Mouse (Mus musculus): ENCODE results near the gene Gm20765.
"Not testable (repeated sequence)": the region's sequence is repeated elsewhere in the genome, so short reads cannot be mapped to it uniquely, and the experiment has no call there.

Gene Gm20765

DNA sequence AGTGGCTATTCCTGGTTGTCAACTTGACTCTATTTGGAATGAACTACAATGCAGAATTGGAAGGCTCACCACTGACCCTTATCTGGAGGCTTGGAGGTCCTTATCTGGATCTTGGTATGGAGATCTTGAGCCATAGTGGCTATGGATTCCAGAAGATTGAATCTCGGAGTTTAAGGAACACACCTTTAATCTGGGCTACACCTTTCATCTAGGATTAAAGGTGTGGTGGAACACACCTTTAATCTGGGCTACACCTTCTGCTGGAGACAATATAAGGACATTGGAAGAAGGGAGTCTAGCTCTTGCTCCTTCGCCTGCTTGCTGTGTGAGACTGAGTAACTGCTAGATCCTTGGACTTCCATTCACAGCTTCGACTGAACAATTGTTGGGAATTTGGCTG lies at the start of gene Gm20765:
Gene Gm20765, plus strand, starts transcription at position 301 of the 400 bp plus-strand sequence.
- not testable (repeated sequence) for DNase-seq

GRCm38 (mm10) chr10:104142687-104143086 lies 42.6 kb upstream of the Gm20765 start, which contains the start of gene Gm21293:
Gene Gm21293 (plus strand): TSS chr10:104142987.
- DNase-seq = not testable (repeated sequence)

DNA sequence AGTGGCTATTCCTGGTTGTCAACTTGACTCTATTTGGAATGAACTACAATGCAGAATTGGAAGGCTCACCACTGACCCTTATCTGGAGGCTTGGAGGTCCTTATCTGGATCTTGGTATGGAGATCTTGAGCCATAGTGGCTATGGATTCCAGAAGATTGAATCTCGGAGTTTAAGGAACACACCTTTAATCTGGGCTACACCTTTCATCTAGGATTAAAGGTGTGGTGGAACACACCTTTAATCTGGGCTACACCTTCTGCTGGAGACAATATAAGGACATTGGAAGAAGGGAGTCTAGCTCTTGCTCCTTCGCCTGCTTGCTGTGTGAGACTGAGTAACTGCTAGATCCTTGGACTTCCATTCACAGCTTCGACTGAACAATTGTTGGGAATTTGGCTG lies 34.1 kb upstream of the Gm20765 start, which contains the start of gene Gm6763:
Gene Gm6763, plus strand, starts transcription at position 301 of the 400 bp plus-strand sequence.
- not testable (repeated sequence) for DNase-seq

- DNase-seq = not testable (repeated sequence)
Measured at GRCm38 (mm10) chr10:104159706-104160105, 25.6 kb upstream of the Gm20765 start, which contains the start of gene Gm8764. Gene Gm8764 (plus strand): TSS chr10:104160006.

DNA sequence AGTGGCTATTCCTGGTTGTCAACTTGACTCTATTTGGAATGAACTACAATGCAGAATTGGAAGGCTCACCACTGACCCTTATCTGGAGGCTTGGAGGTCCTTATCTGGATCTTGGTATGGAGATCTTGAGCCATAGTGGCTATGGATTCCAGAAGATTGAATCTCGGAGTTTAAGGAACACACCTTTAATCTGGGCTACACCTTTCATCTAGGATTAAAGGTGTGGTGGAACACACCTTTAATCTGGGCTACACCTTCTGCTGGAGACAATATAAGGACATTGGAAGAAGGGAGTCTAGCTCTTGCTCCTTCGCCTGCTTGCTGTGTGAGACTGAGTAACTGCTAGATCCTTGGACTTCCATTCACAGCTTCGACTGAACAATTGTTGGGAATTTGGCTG lies 17.1 kb upstream of the Gm20765 start, which contains the start of gene Gm21304:
Gene Gm21304, plus strand, starts transcription at position 301 of the 400 bp plus-strand sequence.
- not testable (repeated sequence) for DNase-seq

- DNase-seq = not testable (repeated sequence)
Measured at GRCm38 (mm10) chr10:104176724-104177123, 8.6 kb upstream of the Gm20765 start, which contains the start of gene Gm21312. Gene Gm21312 (plus strand): TSS chr10:104177024.

DNA sequence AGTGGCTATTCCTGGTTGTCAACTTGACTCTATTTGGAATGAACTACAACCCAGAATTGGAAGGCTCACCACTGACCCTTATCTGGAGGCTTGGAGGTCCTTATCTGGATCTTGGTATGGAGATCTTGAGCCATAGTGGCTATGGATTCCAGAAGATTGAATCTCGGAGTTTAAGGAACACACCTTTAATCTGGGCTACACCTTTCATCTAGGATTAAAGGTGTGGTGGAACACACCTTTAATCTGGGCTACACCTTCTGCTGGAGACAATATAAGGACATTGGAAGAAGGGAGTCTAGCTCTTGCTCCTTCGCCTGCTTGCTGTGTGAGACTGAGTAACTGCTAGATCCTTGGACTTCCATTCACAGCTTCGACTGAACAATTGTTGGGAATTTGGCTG lies 8.4 kb downstream of the Gm20765 start, which contains the start of gene Gm4340:
Gene Gm4340, plus strand, starts transcription at position 301 of the 400 bp plus-strand sequence.
- DNase-seq = not testable (repeated sequence)

- no peak for DNase-seq
Measured at GRCm38 (mm10) chr10:104209655-104210054, 24.3 kb downstream of the Gm20765 start.

GRCm38 (mm10) chr10:104210268-104210990 lies 25.1 kb downstream of the Gm20765 start:
- no peak for DNase-seq

- DNase-seq = no peak
Measured at GRCm38 (mm10) chr10:104214527-104214926, 29.2 kb downstream of the Gm20765 start.

DNA sequence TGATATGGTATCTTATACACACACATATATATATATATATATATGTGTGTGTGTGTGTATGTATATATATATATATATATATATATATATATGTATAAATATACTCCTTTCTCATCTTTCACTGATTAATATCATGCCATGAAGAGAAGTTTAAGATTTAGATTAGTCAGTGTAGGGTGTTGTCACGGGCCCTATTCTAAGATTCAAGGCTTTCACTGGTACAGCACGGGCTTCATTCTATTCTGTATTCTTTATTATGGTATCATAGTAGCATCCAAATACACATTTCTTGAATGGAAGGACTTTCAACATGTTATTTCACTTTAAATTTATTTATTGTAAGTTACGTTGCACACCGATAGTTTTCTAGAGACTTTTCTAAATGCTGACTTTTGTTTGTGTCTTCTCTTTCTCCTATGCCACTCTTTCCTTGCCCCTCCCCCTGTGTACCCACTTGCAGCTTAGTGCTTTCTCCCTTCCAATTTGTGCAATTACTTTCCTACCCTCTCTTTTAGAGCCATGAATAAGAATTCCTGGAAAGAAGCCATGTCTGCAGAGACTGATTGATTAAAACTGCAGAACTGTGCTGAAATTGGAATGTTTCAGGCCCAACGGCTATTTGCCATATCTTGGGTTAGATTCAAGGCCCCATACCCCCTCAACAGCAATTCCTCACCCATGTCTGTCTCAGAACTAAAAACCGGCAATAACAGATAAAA lies 35.1 kb downstream of the Gm20765 start:
- no peak for DNase-seq

Data from lung, adult 18-20 months (tissue).